Mouse (Mus musculus) cerebellum, postnatal 25 days (tissue): ENCODE measurements around the gene Abcc10.

ENCODE experiments used
- DNase-seq, 2 experiments: peaks; one replicate each; pipeline ENCODE4 v3.0.0; 2021; ENCODE audit warnings: mixed read lengths in 2 of 2

Abcc10 gene

DNA sequence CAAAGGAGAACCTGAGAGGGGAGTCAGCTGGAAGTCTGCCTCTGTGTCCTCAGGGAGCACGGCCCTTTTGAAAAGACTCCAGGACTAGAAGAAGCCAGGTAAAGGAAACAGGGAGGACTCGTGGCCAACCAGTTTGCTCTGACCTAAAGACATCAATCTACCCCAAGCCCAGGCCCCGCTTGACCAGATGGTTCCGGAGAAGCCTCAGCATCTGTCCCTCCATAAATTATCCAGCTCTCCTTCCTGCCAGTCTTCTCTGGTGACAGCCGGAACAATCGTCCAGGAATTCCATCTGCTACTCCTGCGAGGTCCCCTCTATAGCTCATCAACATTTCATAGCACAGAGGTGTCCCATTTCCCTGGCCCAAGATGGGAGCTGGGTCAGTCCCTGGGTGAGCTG, 43.5 kb downstream of the Abcc10 start:
- no peak for DNase-seq

- DNase-seq: no peak
Measured at GRCm38 (mm10) chr17:46283911-46284310, 44.2 kb downstream of the Abcc10 start.

GRCm38 (mm10) chr17:46283140-46283539, 45.0 kb downstream of the Abcc10 start:
- DNase-seq: no peak

GRCm38 (mm10) chr17:46282483-46283123, 45.5 kb downstream of the Abcc10 start, which contains the start of gene Tjap1:
Gene Tjap1, minus strand, starts transcription at chr17:46283026.
- peak; percentile 91 to 96 for DNase-seq

- no peak for DNase-seq
Measured at GRCm38 (mm10) chr17:46278011-46278765, 50.0 kb downstream of the Abcc10 start.

- no peak for DNase-seq
Measured at GRCm38 (mm10) chr17:46277586-46277985, 50.6 kb downstream of the Abcc10 start.

- DNase-seq: no peak
Measured at GRCm38 (mm10) chr17:46275506-46275905, 52.6 kb downstream of the Abcc10 start.

DNA sequence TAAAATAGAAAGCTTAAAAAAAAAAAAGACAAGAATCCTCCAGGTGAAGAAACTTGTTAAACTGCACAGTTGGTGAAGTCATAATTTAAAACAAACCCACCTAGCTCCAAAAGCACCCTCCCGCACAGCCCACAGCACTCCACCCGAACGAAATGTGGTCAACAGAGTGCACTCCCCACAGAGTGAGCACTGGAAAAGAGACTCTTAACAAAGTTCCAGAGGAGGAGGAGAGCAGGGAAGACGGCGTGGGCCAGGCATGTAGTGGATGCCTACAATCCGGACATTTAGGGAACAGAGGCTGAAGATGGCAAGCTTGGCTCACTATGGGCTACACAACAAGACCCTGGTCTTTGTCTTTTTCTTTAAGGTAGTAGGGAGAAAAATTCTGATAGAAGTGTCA, 53.1 kb downstream of the Abcc10 start:
- DNase-seq: no peak

DNA sequence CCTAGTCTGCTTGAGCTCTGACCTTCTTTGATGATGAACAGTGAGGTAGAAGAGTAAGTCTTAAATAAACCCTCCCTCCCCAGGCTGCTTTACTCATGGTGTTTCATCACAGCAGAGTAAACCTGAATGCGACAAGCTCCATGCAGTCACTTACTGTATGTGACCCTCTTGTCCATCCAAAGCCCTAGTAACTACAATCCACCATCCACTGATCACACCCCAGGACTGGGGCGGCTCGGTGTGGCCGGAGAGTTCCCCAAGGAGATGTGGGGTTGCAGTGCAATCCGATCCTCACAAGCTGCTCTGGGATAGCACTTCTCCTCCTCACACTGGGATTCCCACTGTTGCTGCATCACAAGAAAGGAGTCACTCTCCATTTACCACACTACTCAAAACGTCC, 53.7 kb downstream of the Abcc10 start:
- DNase-seq: no peak

DNA sequence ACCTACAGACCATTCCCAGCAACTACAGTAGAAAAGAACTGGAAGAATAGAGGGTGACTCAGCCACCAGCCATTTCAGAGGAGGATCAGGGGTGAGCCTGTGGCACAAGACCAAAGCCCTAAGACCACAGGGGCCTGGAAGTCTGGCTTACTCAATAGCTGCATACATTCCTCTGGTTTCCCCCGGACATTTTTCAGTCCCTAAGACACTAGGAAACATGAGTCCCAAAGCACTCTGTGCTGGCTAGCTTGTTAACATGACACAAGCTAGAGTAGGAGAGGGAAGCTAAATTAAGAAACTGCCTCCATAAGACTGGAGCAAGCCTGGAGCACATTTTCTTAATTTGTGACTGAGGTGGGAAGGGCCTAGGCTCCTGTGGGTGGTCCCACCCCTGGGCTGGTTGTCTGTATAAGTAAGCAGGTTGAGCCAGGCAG, 54.3 kb downstream of the Abcc10 start:
- DNase-seq: no peak

- no peak for DNase-seq
Measured at GRCm38 (mm10) chr17:46272675-46273074, 55.5 kb downstream of the Abcc10 start.

DNA sequence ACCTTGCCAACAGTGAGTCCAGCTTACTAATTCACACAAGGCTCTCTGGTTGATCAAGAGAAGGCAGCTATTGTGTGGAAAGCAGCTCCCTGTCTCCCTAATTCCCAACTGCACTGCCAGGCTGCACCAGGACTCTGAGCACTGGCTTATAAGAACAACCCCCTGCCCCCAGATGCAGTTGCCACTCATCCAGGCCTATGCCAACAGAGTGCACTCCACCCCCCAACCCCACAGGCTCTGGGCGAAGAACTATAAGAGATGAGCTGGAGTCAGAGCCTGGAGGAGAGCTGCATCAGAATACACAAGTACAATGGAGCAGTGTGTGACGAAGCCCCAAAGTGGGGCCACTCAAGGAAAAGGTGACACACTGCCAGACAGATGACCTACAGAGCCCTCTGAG, 56.1 kb downstream of the Abcc10 start:
- DNase-seq: no peak

GRCm38 (mm10) chr17:46269771-46270534, 58.2 kb downstream of the Abcc10 start:
- DNase-seq: no peak

DNA sequence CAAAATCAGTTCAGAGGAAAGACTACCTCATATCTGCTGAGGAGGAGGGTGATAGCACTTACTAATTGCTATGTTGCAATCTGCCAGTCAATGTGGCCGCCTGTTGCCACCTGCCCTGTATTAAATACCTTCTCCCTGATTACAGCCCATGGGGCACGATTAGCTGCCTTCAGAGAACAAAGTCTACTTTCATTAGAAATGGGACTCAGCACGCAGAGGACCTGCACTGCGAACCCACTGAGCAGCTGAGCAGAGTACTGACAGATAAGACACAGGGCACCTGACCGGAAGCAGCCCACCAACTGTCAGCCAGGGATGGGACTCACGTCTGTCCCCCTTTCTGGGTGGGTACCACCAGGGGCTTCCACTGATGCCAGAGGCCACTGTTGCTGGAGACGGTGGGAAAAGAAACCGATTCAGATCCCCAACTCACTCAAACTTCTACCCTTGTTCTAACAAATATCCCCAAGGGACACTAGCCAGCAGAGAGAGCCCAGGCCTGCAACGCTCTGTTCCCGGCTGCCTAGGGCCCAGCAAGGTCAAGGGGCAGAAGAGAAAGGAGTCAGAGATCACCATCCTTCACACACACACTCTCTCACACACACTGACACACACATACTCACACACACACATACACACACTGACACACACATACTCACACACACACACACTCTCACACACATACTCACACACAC, 60.0 kb downstream of the Abcc10 start:
- no peak for DNase-seq

- DNase-seq: no peak
Measured at GRCm38 (mm10) chr17:46267511-46267910, 60.6 kb downstream of the Abcc10 start.

GRCm38 (mm10) chr17:46266986-46267385, 61.2 kb downstream of the Abcc10 start:
- no peak for DNase-seq

DNA sequence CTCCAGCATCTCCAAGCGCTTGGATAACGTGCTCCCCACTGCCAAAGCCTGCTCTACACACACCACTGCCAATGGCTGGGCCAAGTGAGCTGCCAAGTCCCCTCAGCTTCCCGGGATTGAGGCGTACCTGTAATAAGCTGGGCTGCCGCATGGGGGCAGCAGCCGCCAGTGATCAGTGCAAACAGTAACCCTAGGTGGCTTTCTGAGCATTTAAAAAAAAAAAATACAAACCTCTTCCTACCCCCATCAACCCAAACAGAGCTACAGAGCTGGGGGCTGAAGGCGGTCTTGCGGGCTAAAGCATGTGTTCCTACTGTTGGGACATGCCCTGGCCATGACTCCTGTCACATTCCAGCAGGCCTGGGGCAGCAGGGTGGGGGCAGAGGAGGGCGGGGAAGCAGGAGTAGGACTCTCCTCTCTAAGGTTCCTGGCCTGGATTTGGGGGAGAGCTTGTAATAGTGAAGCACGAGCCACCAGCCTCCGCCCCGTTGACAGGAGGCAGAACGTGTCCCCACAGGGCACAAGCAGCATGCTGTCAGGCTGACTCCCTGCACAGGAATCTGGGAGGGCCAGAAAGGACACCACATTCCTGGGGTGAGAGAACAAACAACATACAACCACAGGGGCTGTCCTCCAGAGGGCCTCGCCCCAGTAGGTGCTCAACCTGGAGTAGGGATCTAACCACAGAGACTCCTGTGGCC, 62.1 kb downstream of the Abcc10 start:
- DNase-seq: peak; percentile 93 to 94

DNA sequence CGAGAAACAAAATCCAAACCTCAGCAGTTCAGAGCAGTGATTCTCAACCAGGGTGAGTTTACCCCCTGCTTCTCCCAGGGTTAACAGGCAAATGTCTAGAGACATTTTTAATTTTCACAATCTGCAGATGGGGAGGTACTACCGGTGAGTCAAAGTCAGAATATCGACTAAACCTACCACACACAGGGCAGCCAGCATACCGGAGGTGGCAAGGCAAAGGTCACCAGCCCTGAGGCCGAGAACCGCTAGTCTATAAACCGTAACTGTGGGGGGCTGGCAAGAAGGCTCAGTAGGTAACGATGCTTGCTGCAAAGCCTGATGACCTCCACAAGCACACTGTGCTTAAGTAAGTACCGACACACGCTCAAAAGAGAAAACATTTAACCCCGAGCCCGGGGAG, 62.6 kb downstream of the Abcc10 start:
- no peak for DNase-seq

- no peak for DNase-seq
Measured at GRCm38 (mm10) chr17:46262201-46262694, 65.9 kb downstream of the Abcc10 start.

- no peak for DNase-seq
Measured at GRCm38 (mm10) chr17:46259675-46260074, 68.5 kb downstream of the Abcc10 start.

- no peak for DNase-seq
Measured at GRCm38 (mm10) chr17:46258279-46259053, 69.7 kb downstream of the Abcc10 start.
